Mouse (Mus musculus) activated CD4-positive, CD25-positive, alpha-beta regulatory T cell, adult 4 months (primary cell): ENCODE data around the gene Arhgef25. TPM values are rescaled to one million over a fixed set of nuclear protein-coding genes. Genes with fewer than 3 reads are reported as not detected.
A peak's percentile ranks its signal among the peaks of the same experiment; 100 is the strongest.

Source experiments
- ATAC-seq: one replicate; pipeline ENCODE4 v1.8.0; 2017
- polyA plus RNA-seq, 2 experiments: library from polyadenylated mRNA; unstranded; fragments of 100-300 nt; shearing (Covaris generic); gene quantifications; one replicate each; pipeline ENCODE4 v1.2.1; 2017

The Arhgef25 gene
- polyA plus RNA-seq, 2 experiments from 2014 or later: not detected

- ATAC-seq: no peak
Measured at GRCm38 (mm10) chr10:127185101-127185500, 4.8 kb downstream of the Arhgef25 start.

GRCm38 (mm10) chr10:127183759-127184158, 6.1 kb downstream of the Arhgef25 start:
- ATAC-seq: no peak

- ATAC-seq: no peak
Measured at GRCm38 (mm10) chr10:127182624-127183023, 7.3 kb downstream of the Arhgef25 start.

GRCm38 (mm10) chr10:127181566-127181965, 8.3 kb downstream of the Arhgef25 start:
- ATAC-seq: no peak

- no peak for ATAC-seq
Measured at GRCm38 (mm10) chr10:127180695-127181047, 9.2 kb downstream of the Arhgef25 start.

GRCm38 (mm10) chr10:127179871-127180694, 9.8 kb downstream of the Arhgef25 start, which contains the start of gene Slc26a10:
Gene Slc26a10 (minus strand): TSS chr10:127180645.
- no peak for ATAC-seq

- no peak for ATAC-seq
Measured at GRCm38 (mm10) chr10:127178286-127179027, 11.4 kb downstream of the Arhgef25 start.

- peak; percentile 56 for ATAC-seq
Measured at GRCm38 (mm10) chr10:127177719-127178118, 12.2 kb downstream of the Arhgef25 start.

- ATAC-seq: no peak
Measured at GRCm38 (mm10) chr10:127177235-127177634, 12.6 kb downstream of the Arhgef25 start.

- ATAC-seq: no peak
Measured at GRCm38 (mm10) chr10:127176756-127177155, 13.1 kb downstream of the Arhgef25 start.

GRCm38 (mm10) chr10:127176228-127176627, 13.7 kb downstream of the Arhgef25 start:
- no peak for ATAC-seq

GRCm38 (mm10) chr10:127174170-127174569, 15.7 kb downstream of the Arhgef25 start:
- ATAC-seq: no peak

- ATAC-seq: no peak
Measured at GRCm38 (mm10) chr10:127173148-127174065, 16.5 kb downstream of the Arhgef25 start.

GRCm38 (mm10) chr10:127171631-127172200, 18.2 kb downstream of the Arhgef25 start:
- ATAC-seq: no peak

- ATAC-seq: peak; percentile 58
Measured at GRCm38 (mm10) chr10:127170837-127171272, 19.0 kb downstream of the Arhgef25 start.

GRCm38 (mm10) chr10:127170002-127170401, 19.9 kb downstream of the Arhgef25 start:
- no peak for ATAC-seq

- no peak for ATAC-seq
Measured at GRCm38 (mm10) chr10:127167614-127168192, 22.2 kb downstream of the Arhgef25 start.

- no peak for ATAC-seq
Measured at GRCm38 (mm10) chr10:127166771-127167613, 22.9 kb downstream of the Arhgef25 start.

GRCm38 (mm10) chr10:127166404-127166715, 23.5 kb downstream of the Arhgef25 start:
- no peak for ATAC-seq

GRCm38 (mm10) chr10:127165654-127166403, 24.1 kb downstream of the Arhgef25 start:
- peak; percentile 36 for ATAC-seq
